ENCODE assay signal across 8 mouse cellular contexts in genomic region chr7:83884921-83885532, GRCm38 (mm10). TPM values are rescaled to one million over a fixed set of nuclear protein-coding genes. Genes with fewer than 3 reads are reported as not detected.
A peak's percentile ranks its signal among the peaks of the same experiment; 100 is the strongest.
DNase-seq lines count a peak whose midpoint lies in the region; ATAC-seq and TF ChIP-seq lines count a peak whose summit lies in the region.

No protein-coding gene starts in this region.

- peak overlapping the region; percentile 98; the same call in 1 of the 2 replicates for H3K27ac ChIP-seq in kidney, embryonic 14.5 days (ENCODE audit: low read depth, low read length)
- peak overlapping the region; percentile 99 for H3K27ac ChIP-seq in embryonic facial prominence, embryonic 10.5 days (replicated peaks)
- peak overlapping the region; percentile 96 for H3K27ac ChIP-seq in hindbrain, embryonic 11.5 days (ENCODE audit: low read depth, low read length)

- WGBS in kidney, embryonic 14.5 days, result 47% methylated on average over 6 of the region's 6 CpGs
- 39% methylated on average over 6 of the region's 6 CpGs for WGBS in embryonic facial prominence, embryonic 10.5 days
- 48% methylated on average over 6 of the region's 6 CpGs for WGBS in hindbrain, embryonic 11.5 days
- WGBS in lung, adult 2 months, result 24% methylated on average over 6 of the region's 6 CpGs

- peak overlapping the region; percentile 79 for H3K4me3 ChIP-seq in kidney, embryonic 14.5 days (ENCODE audit: low read length)
- peak overlapping the region; percentile 89 for H3K4me3 ChIP-seq in embryonic facial prominence, embryonic 10.5 days
- H3K4me3 ChIP-seq in hindbrain, embryonic 11.5 days (ENCODE audit: low read depth, low read length), result peak overlapping the region; percentile 76
- H3K4me3 ChIP-seq in lung, adult 2 months (replicated peaks; ENCODE audit: extremely low read depth, low read depth, low read length), result peak overlapping the region; percentile 84

- TF ChIP-seq CTCF in lung, adult 2 months (IDR thresholded peaks at IDR 0.05; ENCODE audit: insufficient read depth, low read length), result no peak

- H3K9ac ChIP-seq in kidney, embryonic 14.5 days (ENCODE audit: low read depth, low read length), result peak overlapping the region; percentile 96
- peak overlapping the region; percentile 86 for H3K9ac ChIP-seq in hindbrain, embryonic 11.5 days (ENCODE audit: low read depth, low read length)

- peaks cover 17% of the 10 kb centered on the region for H3K4me1 ChIP-seq in kidney, embryonic 14.5 days (ENCODE audit: control insufficient read depth, insufficient read depth, low read length)
- peaks cover 55% of the 10 kb centered on the region for H3K4me1 ChIP-seq in embryonic facial prominence, embryonic 10.5 days
- H3K4me1 ChIP-seq in hindbrain, embryonic 11.5 days (replicated peaks; ENCODE audit: control insufficient read depth, insufficient read depth, low read length), result peaks cover 9% of the 10 kb centered on the region; the same call in 1 of the 2 replicates
- H3K4me1 ChIP-seq in lung, adult 2 months (ENCODE audit: control insufficient read depth, insufficient read depth, low read length), result peaks cover 14% of the 10 kb centered on the region

- peak overlapping the region; percentile 93 for H3K4me2 ChIP-seq in kidney, embryonic 14.5 days (replicated peaks; ENCODE audit: low read depth, low read length)
- peak overlapping the region; percentile 98 for H3K4me2 ChIP-seq in hindbrain, embryonic 11.5 days (replicated peaks; ENCODE audit: low read depth, low read length)

- no peaks in the 10 kb centered on the region; the same call in 1 of the 2 replicates for H3K9me3 ChIP-seq in kidney, embryonic 14.5 days (ENCODE audit: control insufficient read depth, low read length)
- peaks cover 6% of the 10 kb centered on the region; the same call in 1 of the 2 replicates for H3K9me3 ChIP-seq in embryonic facial prominence, embryonic 10.5 days
- no peaks in the 10 kb centered on the region for H3K9me3 ChIP-seq in hindbrain, embryonic 11.5 days (ENCODE audit: control insufficient read depth, low read length)

- no peak for TF ChIP-seq POLR2A in lung, adult 2 months (IDR thresholded peaks at IDR 0.05; ENCODE audit: borderline replicate concordance, extremely low read depth, low read depth, low read length)

- no peak for DNase-seq in kidney, adult 11 months
- no peak for DNase-seq in embryonic facial prominence, embryonic 10.5 days (ENCODE audit: low spot score)
- DNase-seq in hindbrain, embryonic 11.5 days (ENCODE audit: low spot score), result no peak
- DNase-seq in lung, adult 2 months, result peak; percentile 30
- DNase-seq in spleen, postnatal 10 days (ENCODE audit: low spot score in 2 of 2), result peak; percentile 67 to 73
- DNase-seq in layer of hippocampus, adult 9-11 months, result no peak
- DNase-seq in layer of hippocampus, postnatal 36 days, result no peak

- H3K27me3 ChIP-seq in kidney, embryonic 14.5 days (ENCODE audit: control insufficient read depth, insufficient read depth, low read length), result no peaks in the 10 kb centered on the region
- H3K27me3 ChIP-seq in embryonic facial prominence, embryonic 10.5 days (replicated peaks; ENCODE audit: low read depth, poor library complexity, severe bottlenecking), result no peaks in the 10 kb centered on the region
- no peaks in the 10 kb centered on the region for H3K27me3 ChIP-seq in hindbrain, embryonic 11.5 days (ENCODE audit: control insufficient read depth, insufficient read depth, low read length)

- H3K36me3 ChIP-seq in kidney, embryonic 14.5 days (ENCODE audit: control insufficient read depth, insufficient read depth, low read length), result peaks cover 5% of the 10 kb centered on the region; the same call in 1 of the 2 replicates
- peaks cover 15% of the 10 kb centered on the region for H3K36me3 ChIP-seq in embryonic facial prominence, embryonic 10.5 days (replicated peaks)
- H3K36me3 ChIP-seq in hindbrain, embryonic 11.5 days (ENCODE audit: control insufficient read depth, insufficient read depth, low read length), result no peaks in the 10 kb centered on the region

- ATAC-seq in kidney, embryonic 14.5 days (ENCODE audit: low FRiP score, low TSS enrichment), result no peak
- no peak for ATAC-seq in hindbrain, embryonic 11.5 days (ENCODE audit: low FRiP score)

RNA-seq across cellular contexts. Expression of gene Mesd, which starts 0.8 kb away (rescaled TPM):
- 81.6 and 101 TPM in 2 replicates for polyA plus RNA-seq in kidney, embryonic 14.5 days (2014; fragmentation: Nextera tagmentation; extraction: Ambion mirVana)
- 90.6 and 99.6 TPM in 2 replicates for polyA plus RNA-seq in embryonic facial prominence, embryonic 10.5 days (2016; fragmentation: Nextera tagmentation; extraction: Ambion mirVana)
- polyA plus RNA-seq in hindbrain, embryonic 11.5 days (2014; fragmentation: Nextera tagmentation; extraction: Ambion mirVana), result 72.8 and 73.3 TPM in 2 replicates
- polyA plus RNA-seq in lung, adult 2 months (2012; rRNA removed), result 9.2 and 15.0 TPM in 2 replicates
- total RNA-seq in layer of hippocampus, postnatal 36 days (2021), result 10 to 100 TPM; 57.7 to 76.4 TPM

RNA-seq across cellular contexts. Expression of gene Tlnrd1, which starts 0.9 kb away (rescaled TPM):
- polyA plus RNA-seq in kidney, embryonic 14.5 days (2014; fragmentation: Nextera tagmentation; extraction: Ambion mirVana), result 15.3 and 16.2 TPM in 2 replicates
- polyA plus RNA-seq in embryonic facial prominence, embryonic 10.5 days (2016; fragmentation: Nextera tagmentation; extraction: Ambion mirVana), result 14.2 and 14.6 TPM in 2 replicates
- 11.6 and 14.9 TPM in 2 replicates for polyA plus RNA-seq in hindbrain, embryonic 11.5 days (2014; fragmentation: Nextera tagmentation; extraction: Ambion mirVana)
- 49.2 and 68.8 TPM in 2 replicates for polyA plus RNA-seq in lung, adult 2 months (2012; rRNA removed)
- 10 to 100 TPM; 20.0 to 20.8 TPM for total RNA-seq in layer of hippocampus, postnatal 36 days (2021)

Comparison
In these comparisons a context has a peak if more than half of its experiments do, and no peak if none do; other contexts are left out.
1. DNase-seq: peak in lung, adult 2 months (single experiment) and spleen, postnatal 10 days (2 of 2); none in kidney, adult 11 months (single experiment), embryonic facial prominence, embryonic 10.5 days (single experiment), hindbrain, embryonic 11.5 days (single experiment), layer of hippocampus, adult 9-11 months (single experiment) and layer of hippocampus, postnatal 36 days (0 of 2).
2. Peak in every context shown above with its lines, with median percentiles within 50 percentile points of each other: H3K27ac ChIP-seq and H3K4me3 ChIP-seq.